Mouse (Mus musculus) retina, postnatal 7 days (tissue): ENCODE measurements around the gene Nxpe4.
A peak's percentile ranks its signal among the peaks of the same experiment; 100 is the strongest.
"Not testable (repeated sequence)": the region's sequence is repeated elsewhere in the genome, so short reads cannot be mapped to it uniquely, and the experiment has no call there.

ENCODE experiments used
- DNase-seq: peaks from one replicate; pipeline ENCODE4 v3.0.0-alpha.2; 2012; ENCODE audit warnings: low read depth, low spot score

Nxpe4 gene

GRCm38 (mm10) chr9:48410217-48411035, 248.6 kb downstream of the Nxpe4 start:
- no peak for DNase-seq

GRCm38 (mm10) chr9:48413591-48413990, 251.8 kb downstream of the Nxpe4 start:
- DNase-seq = no peak

- not testable (repeated sequence) for DNase-seq
Observed at GRCm38 (mm10) chr9:48417366-48417765, 255.5 kb downstream of the Nxpe4 start.

GRCm38 (mm10) chr9:48417994-48418393, 256.2 kb downstream of the Nxpe4 start:
- no peak for DNase-seq

- DNase-seq = no peak
Observed at GRCm38 (mm10) chr9:48418397-48418796, 256.6 kb downstream of the Nxpe4 start.

- no peak for DNase-seq
Observed at GRCm38 (mm10) chr9:48418829-48419228, 257.0 kb downstream of the Nxpe4 start.

- no peak for DNase-seq
Observed at GRCm38 (mm10) chr9:48420437-48420836, 258.6 kb downstream of the Nxpe4 start.

GRCm38 (mm10) chr9:48421029-48421428, 259.2 kb downstream of the Nxpe4 start:
- DNase-seq = no peak

GRCm38 (mm10) chr9:48421561-48421960, 259.7 kb downstream of the Nxpe4 start:
- DNase-seq = no peak

- DNase-seq = no peak
Observed at GRCm38 (mm10) chr9:48422382-48422781, 260.6 kb downstream of the Nxpe4 start.

GRCm38 (mm10) chr9:48423256-48423655, 261.4 kb downstream of the Nxpe4 start:
- no peak for DNase-seq

GRCm38 (mm10) chr9:48427176-48427575, 265.4 kb downstream of the Nxpe4 start:
- no peak for DNase-seq

- no peak for DNase-seq
Observed at GRCm38 (mm10) chr9:48432449-48432848, 270.6 kb downstream of the Nxpe4 start.

- DNase-seq = no peak
Observed at GRCm38 (mm10) chr9:48443873-48444272, 282.1 kb downstream of the Nxpe4 start.

GRCm38 (mm10) chr9:48444821-48445220, 283.0 kb downstream of the Nxpe4 start:
- no peak for DNase-seq

- peak; percentile 21 for DNase-seq
Observed at GRCm38 (mm10) chr9:48447783-48448209, 286.0 kb downstream of the Nxpe4 start.
